Mouse (Mus musculus): Measurements from ENCODE around the gene Myg1. TPM values are rescaled to one million over a fixed set of nuclear protein-coding genes. Genes with fewer than 3 reads are reported as not detected.

Myg1 gene
- 121 and 133 TPM in 2 replicates for polyA plus RNA-seq (2012)

GRCm38 (mm10) chr15:102331610-102332015 lies at the start of gene Myg1:
Gene Myg1 (plus strand): TSS chr15:102331709.

GRCm38 (mm10) chr15:102295633-102296367 lies 35.7 kb upstream of the Myg1 start, which contains the start of gene Espl1:
Gene Espl1 (plus strand): TSS chr15:102296266.

GRCm38 (mm10) chr15:102326022-102326576 lies 5.4 kb upstream of the Myg1 start, which contains the start of gene Pfdn5:
Gene Pfdn5 (plus strand): TSS chr15:102326116.

DNA sequence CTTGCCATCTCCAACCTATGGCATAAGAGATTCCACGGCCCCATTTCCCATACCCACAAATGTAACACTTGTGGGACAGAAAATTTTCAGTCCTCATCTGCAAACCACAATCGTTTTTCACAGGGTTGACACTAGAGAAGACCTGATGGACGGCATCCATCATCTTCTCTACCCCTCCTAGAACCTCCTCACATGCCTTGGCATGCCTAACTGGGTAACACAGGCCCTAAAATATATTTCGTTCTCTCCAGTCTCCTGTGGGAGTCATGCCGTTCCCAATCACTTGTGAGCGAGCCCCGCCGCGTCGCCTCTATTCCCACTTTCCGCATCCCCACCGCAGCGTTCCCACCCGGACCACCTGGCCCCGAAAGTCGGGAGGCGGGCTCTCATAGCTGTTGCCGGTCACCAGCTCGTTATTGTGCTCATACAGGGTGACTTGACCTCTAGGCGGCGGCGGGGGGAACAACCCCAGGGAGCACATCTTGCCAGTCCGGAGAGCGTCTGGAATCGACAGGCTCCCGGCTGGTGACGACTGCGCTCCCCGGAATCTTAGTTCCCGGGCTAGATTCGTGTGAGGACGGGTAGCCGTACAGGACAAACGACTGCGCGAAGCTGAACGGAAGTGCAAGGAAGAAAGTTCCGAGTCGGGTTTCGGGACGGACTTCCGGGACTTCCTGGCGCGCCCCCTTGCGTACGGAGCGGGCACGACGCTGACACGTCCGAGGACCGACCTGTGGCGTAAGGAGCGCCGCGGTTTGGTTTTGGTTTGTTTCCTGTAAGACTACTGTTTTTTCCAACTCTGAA lies 18.8 kb downstream of the Myg1 start, which contains the start of gene Aaas:
Gene Aaas, minus strand, starts transcription at position 634 of the 804 bp plus-strand sequence.

DNA sequence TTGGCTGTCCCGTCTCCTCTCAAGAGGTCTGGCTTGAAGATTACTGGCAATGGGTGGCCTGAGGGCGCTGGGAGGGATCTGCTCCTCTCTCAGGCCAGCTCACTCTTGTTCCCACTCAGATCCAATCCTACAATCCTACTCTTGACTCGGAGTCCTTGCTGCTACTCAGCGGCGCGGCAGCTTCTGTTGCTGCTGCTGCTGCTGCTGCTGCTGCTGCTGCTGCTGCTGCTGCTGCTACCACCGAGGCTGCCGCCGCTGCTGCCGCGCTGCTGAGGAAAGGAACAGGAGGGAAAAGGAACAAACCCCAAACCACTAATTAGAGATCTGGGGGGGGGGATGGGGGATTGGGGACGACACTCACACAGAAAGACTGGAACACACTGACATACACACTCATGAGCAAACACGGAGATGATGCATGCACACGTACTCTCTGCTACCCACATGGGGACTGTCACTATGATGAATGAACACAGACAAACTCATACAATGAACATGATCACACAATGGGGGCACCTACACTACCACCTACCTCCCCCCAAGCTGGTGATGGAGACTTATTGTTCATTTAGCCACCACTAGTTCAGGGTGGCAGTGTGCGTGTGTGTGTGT lies 35.3 kb downstream of the Myg1 start, which contains the start of gene Sp7:
Gene Sp7, minus strand, starts transcription at position 450 of the 612 bp plus-strand sequence.

Other genes starting within 250 kb of the Myg1 start
- gene Tns2, start 231.3 kb upstream of the Myg1 start, polyA plus RNA-seq (2012) = 0.34 and 0.73 TPM in 2 replicates
- gene Spryd3, start 195.5 kb upstream of the Myg1 start, polyA plus RNA-seq (2012) = 19.3 and 22.6 TPM in 2 replicates
- 0.41 TPM in 1 of 2 replicates, not detected in the other for gene Igfbp6, start 187.3 kb upstream of the Myg1 start, polyA plus RNA-seq (2012)
- gene Soat2, start 181.2 kb upstream of the Myg1 start, polyA plus RNA-seq (2012) = 1.9 and 5.1 TPM in 2 replicates
- gene Zfp740, start 128.5 kb upstream of the Myg1 start, polyA plus RNA-seq (2012) = 10.8 and 13.8 TPM in 2 replicates
- gene Csad, start 127.0 kb upstream of the Myg1 start, polyA plus RNA-seq (2012) = 25.6 and 36.3 TPM in 2 replicates
- gene Itgb7, start 99.8 kb upstream of the Myg1 start, polyA plus RNA-seq (2012) = 84.2 and 101 TPM in 2 replicates
- 27.5 and 28.1 TPM in 2 replicates for gene Rarg, start 74.2 kb upstream of the Myg1 start, polyA plus RNA-seq (2012)
- gene Gm9918, start 61.1 kb upstream of the Myg1 start, polyA plus RNA-seq (2012) = 0.03 TPM in 1 of 2 replicates, not detected in the other
- gene Mfsd5, start 52.3 kb upstream of the Myg1 start, polyA plus RNA-seq (2012) = 56.2 and 68.1 TPM in 2 replicates
- gene Espl1, start 35.4 kb upstream of the Myg1 start, polyA plus RNA-seq (2012) = 19.1 and 19.4 TPM in 2 replicates
- gene Pfdn5, start 5.6 kb upstream of the Myg1 start, polyA plus RNA-seq (2012) = 29.5 and 31.4 TPM in 2 replicates
- gene Aaas, start 19.1 kb downstream of the Myg1 start, polyA plus RNA-seq (2012) = 148 and 161 TPM in 2 replicates
- 0.04 and 0.06 TPM in 2 replicates for gene Sp7, start 35.5 kb downstream of the Myg1 start, polyA plus RNA-seq (2012)
- gene Sp1, start 74.4 kb downstream of the Myg1 start, polyA plus RNA-seq (2012) = 16.0 and 32.9 TPM in 2 replicates
- gene Amhr2, start 113.7 kb downstream of the Myg1 start, polyA plus RNA-seq (2012) = 0.10 TPM in 2 replicates
- 134 and 138 TPM in 2 replicates for gene Prr13, start 127.3 kb downstream of the Myg1 start, polyA plus RNA-seq (2012)
- gene Pcbp2, start 138.8 kb downstream of the Myg1 start, polyA plus RNA-seq (2012) = 745 and 751 TPM in 2 replicates
- gene Gm10337, start 172.0 kb downstream of the Myg1 start, polyA plus RNA-seq (2012) = not detected in 2 replicates
- gene Map3k12, start 185.4 kb downstream of the Myg1 start, polyA plus RNA-seq (2012) = 0.26 and 0.75 TPM in 2 replicates
- gene Tarbp2, start 186.5 kb downstream of the Myg1 start, polyA plus RNA-seq (2012) = 70.8 and 71.1 TPM in 2 replicates
- 1.0 and 2.2 TPM in 2 replicates for gene Npff, start 193.2 kb downstream of the Myg1 start, polyA plus RNA-seq (2012)

Measured in megakaryocyte-erythroid progenitor cell, adult 5 weeks (primary cell).